Mouse (Mus musculus): ENCODE measurements around the gene Med13l. TPM values are rescaled to one million over a fixed set of nuclear protein-coding genes. Genes with fewer than 3 reads are reported as not detected.

Gene Med13l
- polyA plus RNA-seq, 1 experiment: 19.3 TPM

DNA sequence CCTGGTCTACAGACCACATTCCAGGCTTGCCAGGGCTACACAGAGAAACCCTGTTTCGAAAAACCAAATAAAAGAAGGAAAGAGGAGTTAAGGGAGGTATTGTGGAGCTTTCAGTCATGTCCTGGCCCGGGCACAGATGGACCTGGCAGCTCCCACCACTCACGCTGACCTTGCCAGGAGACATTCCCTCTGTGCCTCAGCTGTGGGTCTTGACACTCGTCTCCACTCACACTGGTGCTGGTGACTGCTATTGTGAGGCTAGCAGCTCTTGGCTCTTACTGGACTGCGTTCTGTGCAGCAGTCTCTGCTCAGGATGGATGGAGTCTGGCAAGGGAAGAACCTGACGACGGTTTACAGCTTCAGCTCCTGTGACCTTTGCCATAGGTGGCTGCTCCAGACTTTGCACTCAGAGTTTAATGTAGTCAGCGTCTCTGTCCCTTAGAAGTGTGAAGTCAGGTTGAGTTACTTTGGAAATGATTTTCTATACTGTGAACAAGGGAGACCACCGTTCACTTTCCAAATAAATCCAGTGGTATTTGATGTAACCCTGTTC is 118.9 kb downstream of the Med13l start:
- TF ChIP-seq CTCF (IDR thresholded peaks at IDR 0.05; ENCODE audit: extremely low read depth, insufficient read depth, insufficient read length, insufficient replicate concordance): no peak
- TF ChIP-seq POLR2A (IDR thresholded peaks at IDR 0.05; ENCODE audit: low read depth, low read length): no peak
- H3K36me3 ChIP-seq (ENCODE audit: control insufficient read depth, insufficient read depth, low read length): 0 out of 2 replicates have a peak, but pooled peaks cover 2% of the 10 kb centered on the region
- H3K27me3 ChIP-seq (ENCODE audit: control insufficient read depth, insufficient read depth, low read length): no peaks in the 10 kb centered on the region
- no peak overlapping the region for H3K4me3 ChIP-seq (ENCODE audit: extremely low read depth, insufficient read depth, insufficient read length)
- 94% methylated on average over 9 of the region's 9 CpGs for WGBS
- DNase-seq (ENCODE audit: low read depth in 1 of 2, low spot score in 2 of 2): no peak
- H3K27ac ChIP-seq (ENCODE audit: insufficient read depth, low read length): no peak overlapping the region
- H3K4me1 ChIP-seq (ENCODE audit: control insufficient read depth, insufficient read depth, insufficient read length): peaks cover 16% of the 10 kb centered on the region

DNA sequence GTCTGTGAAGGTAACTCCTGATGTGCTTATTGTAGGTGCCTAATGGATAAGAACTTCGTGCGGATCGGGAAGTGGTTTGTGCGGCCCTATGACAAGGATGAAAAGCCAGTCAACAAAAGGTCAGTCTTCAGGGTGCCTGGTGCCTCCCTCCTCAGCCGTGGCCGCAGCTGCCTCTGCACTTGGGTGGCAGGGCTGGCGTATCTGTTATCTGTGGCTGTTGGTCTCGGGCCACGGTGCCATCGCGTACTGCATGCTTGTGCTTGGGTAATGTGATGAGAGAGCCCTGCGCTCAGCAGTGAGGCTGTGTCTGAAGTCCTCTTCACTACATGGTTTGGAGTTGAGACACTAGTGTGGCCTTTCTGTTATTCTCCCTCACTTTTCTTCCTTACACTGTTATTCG is 120.4 kb downstream of the Med13l start:
- Histone ChIP-seq H3K4me3 (ENCODE audit: extremely low read depth, insufficient read depth, insufficient read length) (no peak overlapping the region), H3K27me3 (ENCODE audit: control insufficient read depth, insufficient read depth, low read length) (no peaks in the 10 kb centered on the region), H3K36me3 (ENCODE audit: control insufficient read depth, insufficient read depth, low read length) (0 out of 2 replicates have a peak, but pooled peaks cover 2% of the 10 kb centered on the region), H3K4me1 (ENCODE audit: control insufficient read depth, insufficient read depth, insufficient read length) (peaks cover 15% of the 10 kb centered on the region; the same call in 1 of the 2 replicates), H3K27ac (ENCODE audit: insufficient read depth, low read length) (no peak overlapping the region)
- WGBS: 92% methylated on average over 13 of the region's 13 CpGs
- no peak for TF ChIP-seq POLR2A (IDR thresholded peaks at IDR 0.05; ENCODE audit: low read depth, low read length)
- DNase-seq (ENCODE audit: low read depth in 1 of 2, low spot score in 2 of 2): no peak

DNA sequence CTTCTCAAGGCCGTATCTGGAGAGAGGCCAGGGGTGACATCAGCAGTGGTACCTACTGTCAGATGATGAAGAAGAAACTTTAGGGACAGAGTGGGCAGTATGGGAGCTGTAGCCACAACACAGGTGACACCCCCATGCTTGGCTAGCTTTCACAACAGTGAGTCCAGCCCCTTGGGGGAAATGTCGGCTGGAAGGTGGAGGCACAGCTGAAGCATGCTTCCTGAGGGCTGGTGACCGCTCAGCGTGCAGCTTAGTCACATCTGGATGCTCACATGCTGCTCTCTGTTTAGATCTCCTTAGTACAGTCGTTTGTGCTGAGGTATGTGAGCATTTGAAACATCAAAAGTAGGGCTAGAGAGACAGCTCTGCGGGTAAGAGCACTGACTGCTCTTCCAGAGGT is 121.5 kb downstream of the Med13l start:
- 51% methylated on average over 6 of the region's 6 CpGs for WGBS
- Histone ChIP-seq H3K27me3 (ENCODE audit: control insufficient read depth, insufficient read depth, low read length) (no peaks in the 10 kb centered on the region), H3K36me3 (ENCODE audit: control insufficient read depth, insufficient read depth, low read length) (0 out of 2 replicates have a peak, but pooled peaks cover 2% of the 10 kb centered on the region), H3K4me3 (ENCODE audit: extremely low read depth, insufficient read depth, insufficient read length) (no peak overlapping the region), H3K4me1 (ENCODE audit: control insufficient read depth, insufficient read depth, insufficient read length) (peaks cover 9% of the 10 kb centered on the region; the same call in 1 of the 2 replicates), H3K27ac (ENCODE audit: insufficient read depth, low read length) (0 out of 2 replicates have a peak overlapping the region, but pooled peaks have one; percentile 20)
- TF ChIP-seq POLR2A (IDR thresholded peaks at IDR 0.05; ENCODE audit: low read depth, low read length) (no peak), CTCF (IDR thresholded peaks at IDR 0.05; ENCODE audit: extremely low read depth, insufficient read depth, insufficient read length, insufficient replicate concordance) (no peak)
- peak; percentile 25 to 59 for DNase-seq (ENCODE audit: low read depth in 1 of 2, low spot score in 2 of 2)

DNA sequence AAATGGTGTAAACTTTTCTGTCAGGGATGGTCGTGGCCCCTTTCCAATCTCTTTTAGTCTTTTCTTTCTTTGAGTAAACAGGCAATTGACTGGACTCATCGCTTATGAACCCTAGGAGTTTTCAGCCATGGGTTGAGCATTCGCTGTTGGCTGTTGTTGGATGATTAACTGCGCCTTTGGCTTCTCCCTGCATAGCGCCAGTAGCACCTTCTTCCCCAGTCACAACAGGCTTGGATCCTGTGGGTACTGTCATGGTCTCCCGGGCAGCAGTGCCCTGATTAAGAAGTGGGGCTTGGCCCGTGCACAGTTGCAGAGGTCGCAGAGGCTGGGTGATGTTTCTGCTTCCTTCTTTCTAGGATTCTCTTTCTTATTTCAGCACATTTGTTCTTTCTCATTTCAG is 124.7 kb downstream of the Med13l start:
- no peak for DNase-seq (ENCODE audit: low read depth in 1 of 2, low spot score in 2 of 2)
- 91% methylated on average over 8 of the region's 8 CpGs for WGBS
- no peaks in the 10 kb centered on the region for H3K27me3 ChIP-seq (ENCODE audit: control insufficient read depth, insufficient read depth, low read length)
- H3K36me3 ChIP-seq (ENCODE audit: control insufficient read depth, insufficient read depth, low read length): 0 out of 2 replicates have a peak, but pooled peaks cover 2% of the 10 kb centered on the region
- no peak overlapping the region for H3K4me3 ChIP-seq (ENCODE audit: extremely low read depth, insufficient read depth, insufficient read length)
- H3K27ac ChIP-seq (ENCODE audit: insufficient read depth, low read length): no peak overlapping the region
- H3K4me1 ChIP-seq (ENCODE audit: control insufficient read depth, insufficient read depth, insufficient read length): peaks cover 14% of the 10 kb centered on the region; the same call in 1 of the 2 replicates
- TF ChIP-seq POLR2A (IDR thresholded peaks at IDR 0.05; ENCODE audit: low read depth, low read length) (no peak), CTCF (IDR thresholded peaks at IDR 0.05; ENCODE audit: extremely low read depth, insufficient read depth, insufficient read length, insufficient replicate concordance) (no peak)

DNA sequence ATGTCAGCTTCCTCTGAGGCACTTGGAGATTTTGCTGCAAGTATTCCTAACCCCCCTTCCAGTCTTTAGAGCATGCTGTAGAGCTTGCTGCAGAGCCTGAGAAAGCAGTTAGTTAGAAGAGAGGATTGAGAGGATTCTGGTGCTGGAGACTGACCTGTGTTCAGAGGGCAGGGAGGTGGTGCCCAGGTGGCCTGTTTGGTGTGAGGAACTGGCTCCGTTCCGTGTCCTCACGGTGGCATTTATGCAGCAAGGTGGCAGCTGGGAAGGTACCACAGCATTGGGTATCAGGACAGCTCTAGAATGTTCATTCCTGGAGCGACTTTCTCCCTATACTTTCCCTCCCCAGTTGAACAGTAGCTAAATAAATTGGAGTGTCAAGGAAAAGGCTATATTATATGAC is 125.5 kb downstream of the Med13l start:
- Histone ChIP-seq H3K4me1 (ENCODE audit: control insufficient read depth, insufficient read depth, insufficient read length) (peaks cover 14% of the 10 kb centered on the region; the same call in 1 of the 2 replicates), H3K27ac (ENCODE audit: insufficient read depth, low read length) (no peak overlapping the region), H3K27me3 (ENCODE audit: control insufficient read depth, insufficient read depth, low read length) (no peaks in the 10 kb centered on the region), H3K36me3 (ENCODE audit: control insufficient read depth, insufficient read depth, low read length) (no peaks in the 10 kb centered on the region), H3K4me3 (ENCODE audit: extremely low read depth, insufficient read depth, insufficient read length) (no peak overlapping the region)
- TF ChIP-seq POLR2A (IDR thresholded peaks at IDR 0.05; ENCODE audit: low read depth, low read length): no peak
- no peak for TF ChIP-seq CTCF (IDR thresholded peaks at IDR 0.05; ENCODE audit: extremely low read depth, insufficient read depth, insufficient read length, insufficient replicate concordance)
- WGBS: 94% methylated on average over 4 of the region's 4 CpGs
- DNase-seq (ENCODE audit: low read depth in 1 of 2, low spot score in 2 of 2): no peak

DNA sequence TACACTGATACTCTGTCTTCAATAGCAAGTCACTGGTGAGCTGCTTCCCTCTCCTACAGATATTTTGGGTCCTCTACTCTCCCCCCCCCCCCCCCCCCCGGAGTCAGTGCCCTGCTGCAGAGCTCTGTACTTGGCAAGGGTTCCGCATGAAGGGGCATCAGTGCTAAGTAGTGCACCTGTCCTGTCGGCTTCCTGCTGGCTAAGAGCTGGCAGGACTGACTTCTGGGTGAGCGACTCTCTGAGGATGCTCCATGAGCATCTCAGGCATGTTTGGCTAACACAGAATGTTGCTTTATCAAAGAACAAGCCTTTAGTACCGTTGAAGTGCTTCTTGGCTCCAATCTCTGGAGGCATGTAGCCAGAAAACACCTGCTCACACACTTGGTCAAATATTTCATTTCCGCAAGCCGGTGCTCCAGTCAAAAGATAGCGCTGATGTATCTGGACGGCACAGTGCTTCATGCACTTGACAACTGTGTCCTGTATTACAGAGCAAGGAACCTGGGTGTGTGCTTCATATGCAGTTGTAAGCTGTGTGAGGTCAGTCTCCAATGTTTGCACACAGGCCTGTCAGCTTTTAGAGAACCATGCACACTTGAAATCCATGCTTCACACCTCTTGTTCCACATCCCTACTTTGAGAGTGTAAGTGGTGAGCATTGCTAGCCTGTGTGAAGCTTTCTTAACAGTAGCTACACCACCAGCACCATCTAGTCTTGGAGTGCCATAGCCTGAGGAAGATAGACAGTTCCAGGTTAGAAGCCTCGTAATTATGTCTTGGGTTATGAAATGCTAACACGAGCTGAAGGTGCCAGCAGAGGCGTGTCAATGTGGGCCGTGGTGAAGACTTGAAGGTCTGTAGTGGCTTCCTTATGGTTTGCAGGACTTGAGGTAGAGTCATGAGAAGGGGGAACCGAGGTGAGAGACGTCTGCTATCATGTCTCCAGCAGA is 128.7 kb downstream of the Med13l start:
- H3K4me3 ChIP-seq (ENCODE audit: extremely low read depth, insufficient read depth, insufficient read length): no peak overlapping the region
- DNase-seq (ENCODE audit: low read depth in 1 of 2, low spot score in 2 of 2): no peak
- no peaks in the 10 kb centered on the region for H3K27me3 ChIP-seq (ENCODE audit: control insufficient read depth, insufficient read depth, low read length)
- H3K27ac ChIP-seq (ENCODE audit: insufficient read depth, low read length): no peak overlapping the region
- 74% methylated on average over 15 of the region's 15 CpGs for WGBS
- no peaks in the 10 kb centered on the region for H3K36me3 ChIP-seq (ENCODE audit: control insufficient read depth, insufficient read depth, low read length)
- TF ChIP-seq CTCF (IDR thresholded peaks at IDR 0.05; ENCODE audit: extremely low read depth, insufficient read depth, insufficient read length, insufficient replicate concordance) (no peak), POLR2A (IDR thresholded peaks at IDR 0.05; ENCODE audit: low read depth, low read length) (no peak)
- peaks cover 8% of the 10 kb centered on the region; the same call in 1 of the 2 replicates for H3K4me1 ChIP-seq (ENCODE audit: control insufficient read depth, insufficient read depth, insufficient read length)

Measured in spleen, adult 2 months (tissue).